Mouse (Mus musculus): Measurements from ENCODE around the gene Olfr1288. TPM values are rescaled to one million over a fixed set of nuclear protein-coding genes. Genes with fewer than 3 reads are reported as not detected.

The Olfr1288 gene
- not detected in 2 replicates for polyA plus RNA-seq (2014; fragmentation: Nextera tagmentation; extraction: Ambion mirVana)

DNA sequence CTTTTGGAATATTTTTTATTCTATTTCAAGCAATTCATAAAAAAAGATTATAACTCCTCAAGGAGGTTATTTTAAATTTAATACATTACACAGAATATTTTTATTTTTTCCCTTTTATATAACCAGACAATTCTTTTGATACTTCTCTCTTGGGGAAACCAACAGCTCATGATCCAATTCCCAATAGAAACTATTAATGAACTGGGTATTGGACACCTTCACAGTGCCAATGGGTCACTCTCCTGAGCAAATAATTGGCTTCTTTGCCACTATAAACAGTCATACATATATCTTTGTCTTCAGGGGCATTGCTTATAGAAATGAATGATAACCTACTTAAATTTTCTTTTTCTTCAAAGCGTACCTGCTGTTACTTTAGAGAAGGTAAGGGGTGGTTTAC is at the start of gene Olfr1288:
Olfr1288 (plus strand) TSS at position 301 of the 400 bp plus-strand sequence.
- H3K9me3 ChIP-seq (ENCODE audit: control insufficient read depth, low read length): no peaks in the 10 kb centered on the region
- no peak within 1 kb of the TSS for H3K27ac ChIP-seq (ENCODE audit: low read depth, low read length)
- no peak within 1 kb of the TSS for H3K9ac ChIP-seq (replicated peaks; ENCODE audit: low read depth, low read length)
- H3K4me3 ChIP-seq (ENCODE audit: low read depth, low read length): no peak within 1 kb of the TSS
- no peak for ATAC-seq (ENCODE audit: low read depth)
- 91% methylated on average over 1 of the region's 1 CpGs for WGBS
- no peak within 1 kb of the TSS for H3K4me2 ChIP-seq (ENCODE audit: low read depth, low read length)
- no peaks in the 10 kb centered on the region for H3K4me1 ChIP-seq (ENCODE audit: control insufficient read depth, insufficient read depth, low read length)
- H3K27me3 ChIP-seq (ENCODE audit: control insufficient read depth, insufficient read depth, low read length): no peaks in the 10 kb centered on the region
- no peaks in the 10 kb centered on the region for H3K36me3 ChIP-seq (ENCODE audit: control insufficient read depth, insufficient read depth, low read length)

DNA sequence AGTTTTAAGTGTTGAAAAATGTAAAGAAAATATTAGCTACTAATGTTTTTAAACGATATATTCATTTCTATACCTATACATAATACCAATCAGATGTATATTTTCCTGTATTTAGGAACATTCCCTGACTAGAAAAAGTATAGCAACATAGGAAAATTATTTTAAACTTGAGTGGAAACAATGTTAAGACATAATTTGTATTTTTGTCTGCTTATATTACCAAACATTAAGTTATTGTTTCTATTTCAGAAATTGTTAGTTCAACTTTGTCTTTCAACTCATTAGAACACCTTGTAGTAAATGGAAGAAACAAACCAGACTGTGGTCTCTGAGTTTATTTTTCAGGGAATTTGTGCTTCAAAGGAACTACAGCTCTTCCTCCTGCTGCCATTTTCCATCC is 25.1 kb upstream of the Olfr1288 start, which contains the start of gene Olfr1287:
Olfr1287 (plus strand) TSS at position 301 of the 400 bp plus-strand sequence.
- H3K4me3 ChIP-seq (ENCODE audit: low read depth, low read length): no peak within 1 kb of the TSS
- H3K4me1 ChIP-seq (ENCODE audit: control insufficient read depth, insufficient read depth, low read length): no peaks in the 10 kb centered on the region
- no peaks in the 10 kb centered on the region for H3K9me3 ChIP-seq (ENCODE audit: control insufficient read depth, low read length)
- 82% methylated on average over 1 of the region's 1 CpGs for WGBS
- H3K27ac ChIP-seq (ENCODE audit: low read depth, low read length): no peak within 1 kb of the TSS
- H3K27me3 ChIP-seq (ENCODE audit: control insufficient read depth, insufficient read depth, low read length): no peaks in the 10 kb centered on the region
- H3K9ac ChIP-seq (replicated peaks; ENCODE audit: low read depth, low read length): no peak within 1 kb of the TSS
- H3K4me2 ChIP-seq (ENCODE audit: low read depth, low read length): no peak within 1 kb of the TSS
- ATAC-seq (ENCODE audit: low read depth): no peak
- H3K36me3 ChIP-seq (ENCODE audit: control insufficient read depth, insufficient read depth, low read length): no peaks in the 10 kb centered on the region

DNA sequence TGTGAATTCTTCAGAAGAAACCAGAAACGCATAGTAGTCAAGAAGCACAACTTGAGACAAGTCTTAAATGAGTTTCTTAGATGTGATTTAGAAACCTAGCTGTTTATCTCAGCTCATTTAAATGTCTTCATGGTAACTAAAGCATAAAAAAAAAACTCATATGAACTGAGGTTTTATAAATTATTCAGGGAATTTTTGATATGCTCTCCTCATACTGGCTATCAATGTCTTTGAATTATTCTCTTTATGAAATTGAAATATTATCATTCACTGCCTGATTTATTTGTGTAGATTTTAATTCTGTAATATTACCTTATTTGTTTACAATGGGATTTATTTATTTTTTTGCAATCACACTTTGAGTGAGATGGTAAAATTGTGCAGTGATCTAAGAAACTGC is 6.6 kb downstream of the Olfr1288 start, which contains the start of gene Olfr1289:
Olfr1289 (plus strand) TSS at position 301 of the 400 bp plus-strand sequence.
- Histone ChIP-seq H3K27ac (ENCODE audit: low read depth, low read length) (no peak within 1 kb of the TSS), H3K4me1 (ENCODE audit: control insufficient read depth, insufficient read depth, low read length) (no peaks in the 10 kb centered on the region), H3K9me3 (ENCODE audit: control insufficient read depth, low read length) (no peaks in the 10 kb centered on the region), H3K4me2 (ENCODE audit: low read depth, low read length) (no peak within 1 kb of the TSS), H3K36me3 (ENCODE audit: control insufficient read depth, insufficient read depth, low read length) (no peaks in the 10 kb centered on the region), H3K9ac (replicated peaks; ENCODE audit: low read depth, low read length) (no peak within 1 kb of the TSS), H3K4me3 (ENCODE audit: low read depth, low read length) (no peak within 1 kb of the TSS), H3K27me3 (ENCODE audit: control insufficient read depth, insufficient read depth, low read length) (no peaks in the 10 kb centered on the region)
- no peak for ATAC-seq (ENCODE audit: low read depth)
- WGBS: 85% methylated on average over 1 of the region's 1 CpGs

GRCm38 (mm10) chr2:111493729-111494128 is 19.8 kb downstream of the Olfr1288 start, which contains the start of gene Olfr1290:
TSS of gene Olfr1290 (minus strand) at chr2:111493829.
- ATAC-seq (ENCODE audit: low read depth): no peak
- Histone ChIP-seq H3K36me3 (ENCODE audit: control insufficient read depth, insufficient read depth, low read length) (no peaks in the 10 kb centered on the region), H3K4me1 (ENCODE audit: control insufficient read depth, insufficient read depth, low read length) (no peaks in the 10 kb centered on the region), H3K4me2 (ENCODE audit: low read depth, low read length) (no peak within 1 kb of the TSS), H3K9ac (replicated peaks; ENCODE audit: low read depth, low read length) (no peak within 1 kb of the TSS), H3K4me3 (ENCODE audit: low read depth, low read length) (no peak within 1 kb of the TSS), H3K27me3 (ENCODE audit: control insufficient read depth, insufficient read depth, low read length) (no peaks in the 10 kb centered on the region), H3K27ac (ENCODE audit: low read depth, low read length) (no peak within 1 kb of the TSS), H3K9me3 (ENCODE audit: control insufficient read depth, low read length) (no peaks in the 10 kb centered on the region)
- WGBS: 85% methylated on average over 5 of the region's 5 CpGs

DNA sequence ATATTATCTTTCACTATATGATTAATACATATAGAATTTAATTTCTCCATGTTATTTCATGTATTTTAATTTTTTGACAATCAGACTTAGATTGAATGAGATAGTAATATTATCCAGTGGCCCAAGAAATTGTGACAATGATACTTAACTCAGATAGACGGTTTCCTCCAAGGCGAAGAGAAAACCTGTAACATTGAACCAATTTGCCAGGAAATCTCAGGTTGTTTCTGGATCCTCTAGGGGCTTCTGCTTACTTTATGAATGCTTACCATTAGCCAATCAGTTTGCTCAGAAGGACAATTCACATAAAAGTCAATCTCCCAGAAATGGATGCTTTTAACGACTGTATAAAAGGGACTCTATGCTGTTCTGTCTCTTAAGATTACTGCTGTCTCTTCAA is 23.0 kb downstream of the Olfr1288 start, which contains the start of gene Olfr1291-ps1:
Olfr1291-ps1 (plus strand) TSS at position 301 of the 400 bp plus-strand sequence.
- Histone ChIP-seq H3K4me2 (ENCODE audit: low read depth, low read length) (no peak within 1 kb of the TSS), H3K9ac (replicated peaks; ENCODE audit: low read depth, low read length) (no peak within 1 kb of the TSS), H3K4me1 (ENCODE audit: control insufficient read depth, insufficient read depth, low read length) (no peaks in the 10 kb centered on the region), H3K36me3 (ENCODE audit: control insufficient read depth, insufficient read depth, low read length) (no peaks in the 10 kb centered on the region), H3K9me3 (ENCODE audit: control insufficient read depth, low read length) (no peaks in the 10 kb centered on the region), H3K4me3 (ENCODE audit: low read depth, low read length) (no peak within 1 kb of the TSS), H3K27me3 (ENCODE audit: control insufficient read depth, insufficient read depth, low read length) (no peaks in the 10 kb centered on the region), H3K27ac (ENCODE audit: low read depth, low read length) (no peak within 1 kb of the TSS)
- ATAC-seq (ENCODE audit: low read depth): no peak
- 88% methylated on average over 3 of the region's 3 CpGs for WGBS

DNA sequence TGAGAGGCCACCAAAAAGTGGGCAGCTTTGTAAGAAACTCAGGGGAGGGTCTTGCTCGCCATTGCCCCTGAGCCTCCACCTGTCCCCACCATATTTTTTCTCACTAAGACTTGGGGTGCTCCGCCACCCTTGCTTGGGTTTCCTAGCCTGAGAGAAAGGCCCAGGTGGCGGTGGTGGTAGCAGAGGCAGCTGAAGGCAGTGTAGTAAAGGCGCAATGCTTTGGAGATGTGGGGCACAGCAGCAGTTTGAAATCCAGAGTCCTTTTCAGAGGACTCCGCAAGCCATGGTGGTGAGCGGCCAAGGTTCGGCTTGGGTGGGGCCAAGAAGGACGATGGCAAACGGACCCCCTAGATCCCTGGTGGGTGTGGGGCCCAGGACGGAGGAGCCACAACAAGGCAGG is 43.5 kb downstream of the Olfr1288 start:
- 90% methylated on average over 10 of the region's 10 CpGs for WGBS
- no peak overlapping the region for H3K4me3 ChIP-seq (ENCODE audit: low read depth, low read length)
- no peak overlapping the region for H3K4me2 ChIP-seq (ENCODE audit: low read depth, low read length)
- H3K27me3 ChIP-seq (ENCODE audit: control insufficient read depth, insufficient read depth, low read length): no peaks in the 10 kb centered on the region
- H3K9ac ChIP-seq (replicated peaks; ENCODE audit: low read depth, low read length): no peak overlapping the region
- no peaks in the 10 kb centered on the region for H3K4me1 ChIP-seq (ENCODE audit: control insufficient read depth, insufficient read depth, low read length)
- ATAC-seq (ENCODE audit: low read depth): no peak
- H3K9me3 ChIP-seq (ENCODE audit: control insufficient read depth, low read length): no peaks in the 10 kb centered on the region
- H3K27ac ChIP-seq (ENCODE audit: low read depth, low read length): no peak overlapping the region
- H3K36me3 ChIP-seq (ENCODE audit: control insufficient read depth, insufficient read depth, low read length): no peaks in the 10 kb centered on the region

DNA sequence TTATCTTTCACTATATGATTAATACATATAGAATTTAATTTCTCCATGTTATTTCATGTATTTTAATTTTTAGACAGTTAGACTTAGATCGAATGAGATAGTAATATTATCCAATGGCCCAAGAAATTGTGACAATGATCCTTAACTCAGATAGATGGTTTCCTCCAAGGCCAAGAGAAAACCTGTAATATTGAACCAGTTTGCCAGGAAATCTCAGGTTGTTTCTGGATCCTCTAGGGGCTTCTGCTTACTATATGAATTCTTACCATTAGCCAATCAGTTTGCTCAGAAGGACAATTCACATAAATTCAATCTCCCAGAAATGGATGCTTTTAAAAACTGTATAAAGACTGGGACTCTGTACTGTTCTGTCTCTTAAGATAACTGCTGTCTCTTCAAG is 51.0 kb downstream of the Olfr1288 start, which contains the start of gene Olfr1293-ps:
Olfr1293-ps (plus strand) TSS at position 301 of the 400 bp plus-strand sequence.
- Histone ChIP-seq H3K4me1 (ENCODE audit: control insufficient read depth, insufficient read depth, low read length) (no peaks in the 10 kb centered on the region), H3K9me3 (ENCODE audit: control insufficient read depth, low read length) (no peaks in the 10 kb centered on the region), H3K9ac (replicated peaks; ENCODE audit: low read depth, low read length) (no peak within 1 kb of the TSS), H3K4me3 (ENCODE audit: low read depth, low read length) (no peak within 1 kb of the TSS), H3K4me2 (ENCODE audit: low read depth, low read length) (no peak within 1 kb of the TSS), H3K27me3 (ENCODE audit: control insufficient read depth, insufficient read depth, low read length) (no peaks in the 10 kb centered on the region), H3K27ac (ENCODE audit: low read depth, low read length) (no peak within 1 kb of the TSS), H3K36me3 (ENCODE audit: control insufficient read depth, insufficient read depth, low read length) (no peaks in the 10 kb centered on the region)
- WGBS: 82% methylated on average over 1 of the region's 1 CpGs
- no peak for ATAC-seq (ENCODE audit: low read depth)

Other genes starting within 250 kb of the Olfr1288 start
- gene 4930430A15Rik, start 244.5 kb upstream of the Olfr1288 start, polyA plus RNA-seq (2014; fragmentation: Nextera tagmentation; extraction: Ambion mirVana): not detected in 2 replicates
- not detected in 2 replicates for gene Olfr1275, start 238.8 kb upstream of the Olfr1288 start, polyA plus RNA-seq (2014; fragmentation: Nextera tagmentation; extraction: Ambion mirVana)
- not detected in 2 replicates for gene Olfr1276, start 219.6 kb upstream of the Olfr1288 start, polyA plus RNA-seq (2014; fragmentation: Nextera tagmentation; extraction: Ambion mirVana)
- gene Olfr1277, start 200.0 kb upstream of the Olfr1288 start, polyA plus RNA-seq (2014; fragmentation: Nextera tagmentation; extraction: Ambion mirVana): not detected in 2 replicates
- gene Olfr1278, start 184.0 kb upstream of the Olfr1288 start, polyA plus RNA-seq (2014; fragmentation: Nextera tagmentation; extraction: Ambion mirVana): not detected in 2 replicates
- gene Olfr1279, start 173.5 kb upstream of the Olfr1288 start, polyA plus RNA-seq (2014; fragmentation: Nextera tagmentation; extraction: Ambion mirVana): not detected in 2 replicates
- not detected in 2 replicates for gene Olfr1280, start 160.1 kb upstream of the Olfr1288 start, polyA plus RNA-seq (2014; fragmentation: Nextera tagmentation; extraction: Ambion mirVana)
- not detected in 2 replicates for gene Olfr1281, start 147.6 kb upstream of the Olfr1288 start, polyA plus RNA-seq (2014; fragmentation: Nextera tagmentation; extraction: Ambion mirVana)
- gene Olfr1282, start 138.0 kb upstream of the Olfr1288 start, polyA plus RNA-seq (2014; fragmentation: Nextera tagmentation; extraction: Ambion mirVana): not detected in 2 replicates
- not detected in 2 replicates for gene Olfr1283, start 107.3 kb upstream of the Olfr1288 start, polyA plus RNA-seq (2014; fragmentation: Nextera tagmentation; extraction: Ambion mirVana)
- not detected in 2 replicates for gene Olfr1284, start 98.6 kb upstream of the Olfr1288 start, polyA plus RNA-seq (2014; fragmentation: Nextera tagmentation; extraction: Ambion mirVana)
- not detected in 2 replicates for gene Olfr1286, start 51.0 kb upstream of the Olfr1288 start, polyA plus RNA-seq (2014; fragmentation: Nextera tagmentation; extraction: Ambion mirVana)
- gene Olfr1287, start 25.0 kb upstream of the Olfr1288 start, polyA plus RNA-seq (2014; fragmentation: Nextera tagmentation; extraction: Ambion mirVana): not detected in 2 replicates
- gene Olfr1289, start 6.7 kb downstream of the Olfr1288 start, polyA plus RNA-seq (2014; fragmentation: Nextera tagmentation; extraction: Ambion mirVana): not detected in 2 replicates
- not detected in 2 replicates for gene Olfr1290, start 19.7 kb downstream of the Olfr1288 start, polyA plus RNA-seq (2014; fragmentation: Nextera tagmentation; extraction: Ambion mirVana)
- gene Olfr1291-ps1, start 23.1 kb downstream of the Olfr1288 start, polyA plus RNA-seq (2014; fragmentation: Nextera tagmentation; extraction: Ambion mirVana): not detected in 2 replicates
- not detected in 2 replicates for gene Olfr1293-ps, start 51.1 kb downstream of the Olfr1288 start, polyA plus RNA-seq (2014; fragmentation: Nextera tagmentation; extraction: Ambion mirVana)
- gene Olfr1294, start 66.2 kb downstream of the Olfr1288 start, polyA plus RNA-seq (2014; fragmentation: Nextera tagmentation; extraction: Ambion mirVana): not detected in 2 replicates
- gene Olfr1295, start 95.6 kb downstream of the Olfr1288 start, polyA plus RNA-seq (2014; fragmentation: Nextera tagmentation; extraction: Ambion mirVana): not detected in 2 replicates
- gene Olfr1297, start 152.4 kb downstream of the Olfr1288 start, polyA plus RNA-seq (2014; fragmentation: Nextera tagmentation; extraction: Ambion mirVana): not detected in 2 replicates
- gene Olfr1298, start 175.1 kb downstream of the Olfr1288 start, polyA plus RNA-seq (2014; fragmentation: Nextera tagmentation; extraction: Ambion mirVana): not detected in 2 replicates
- gene Olfr1299, start 187.3 kb downstream of the Olfr1288 start, polyA plus RNA-seq (2014; fragmentation: Nextera tagmentation; extraction: Ambion mirVana): not detected in 2 replicates